Mouse (Mus musculus) layer of hippocampus, adult 2 months (tissue): Measurements from ENCODE around the gene Foxr1. TPM values are rescaled to one million over a fixed set of nuclear protein-coding genes. Genes with fewer than 3 reads are reported as not detected.
A peak's percentile ranks its signal among the peaks of the same experiment; 100 is the strongest.
"Not testable (repeated sequence)": the region's sequence is repeated elsewhere in the genome, so short reads cannot be mapped to it uniquely, and the experiment has no call there.

Source experiments
- DNase-seq, 2 experiments: peaks; one replicate each; pipeline ENCODE4 v3.0.0; 2022; ENCODE audit warnings: low spot score in 2 of 2
- H3K27ac ChIP-seq: fragments of 200-600 bp; 2 replicates; pipeline ENCODE4 v1.8.1; 2022
- H3K4me3 ChIP-seq: fragments of 200-600 bp; 2 replicates; pipeline ENCODE4 v1.8.1; 2022; ENCODE audit warnings: mild to moderate bottlenecking
- CTCF ChIP-seq: fragments of 200-600 bp; conservative IDR thresholded peaks from 2 replicates; pipeline ENCODE4 v1.8.1; 2022; ENCODE audit warnings: antibody characterized with exemption, mild to moderate bottlenecking, moderate library complexity
- total RNA-seq, 2 experiments: library from RNA; stranded (reverse); gene quantifications; 2 replicates each; pipeline ENCODE4 v1.2.3; 2021

Foxr1 gene
- total RNA-seq, 2 experiments from 2014 or later: not detected

DNA sequence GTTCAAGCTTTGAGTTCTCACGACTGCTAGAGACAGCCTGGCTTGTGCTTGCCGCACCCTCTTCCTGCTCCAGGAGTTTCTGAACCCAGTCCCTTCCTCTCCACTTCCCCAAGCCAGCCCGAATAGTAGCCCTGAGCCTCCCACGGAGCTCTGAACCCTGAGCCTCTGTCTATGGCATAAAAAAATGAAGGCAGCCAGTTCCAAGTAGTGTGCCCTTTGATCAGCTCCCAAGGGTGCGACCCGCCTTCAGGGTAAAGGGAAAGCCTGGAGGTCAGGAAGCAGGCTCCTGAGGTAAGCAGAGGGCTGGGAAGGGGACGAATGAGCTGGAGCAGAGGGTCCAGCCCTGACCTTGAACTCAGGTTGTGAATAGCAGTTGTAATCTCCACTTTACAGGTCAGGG, 27.3 kb upstream of the Foxr1 start:
- peak overlapping the region; percentile 72 for H3K27ac ChIP-seq
- H3K4me3 ChIP-seq: no peak overlapping the region
- no peak for TF ChIP-seq CTCF
- no peak for DNase-seq

DNA sequence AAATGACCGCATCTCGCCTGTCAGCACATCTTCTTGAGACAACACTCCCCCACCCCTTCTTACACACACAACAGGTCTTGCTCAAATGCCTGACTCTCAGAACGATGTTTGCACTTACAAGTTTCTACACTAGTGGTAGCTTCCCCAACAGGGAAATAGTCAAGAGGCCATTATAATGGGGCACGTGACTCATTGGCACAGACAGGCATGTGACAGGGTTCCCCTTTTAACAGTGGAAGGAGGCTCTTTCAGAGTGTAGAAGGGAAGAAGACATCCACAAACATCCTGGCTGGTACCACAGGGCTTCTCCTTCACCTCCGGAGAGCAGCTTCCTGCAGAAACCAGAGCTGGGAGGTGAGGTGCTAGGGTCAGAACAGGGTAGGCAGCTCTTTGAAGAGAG, 21.0 kb upstream of the Foxr1 start:
- no peak overlapping the region for H3K27ac ChIP-seq
- no peak for DNase-seq
- TF ChIP-seq CTCF: no peak
- H3K4me3 ChIP-seq: no peak overlapping the region

DNA sequence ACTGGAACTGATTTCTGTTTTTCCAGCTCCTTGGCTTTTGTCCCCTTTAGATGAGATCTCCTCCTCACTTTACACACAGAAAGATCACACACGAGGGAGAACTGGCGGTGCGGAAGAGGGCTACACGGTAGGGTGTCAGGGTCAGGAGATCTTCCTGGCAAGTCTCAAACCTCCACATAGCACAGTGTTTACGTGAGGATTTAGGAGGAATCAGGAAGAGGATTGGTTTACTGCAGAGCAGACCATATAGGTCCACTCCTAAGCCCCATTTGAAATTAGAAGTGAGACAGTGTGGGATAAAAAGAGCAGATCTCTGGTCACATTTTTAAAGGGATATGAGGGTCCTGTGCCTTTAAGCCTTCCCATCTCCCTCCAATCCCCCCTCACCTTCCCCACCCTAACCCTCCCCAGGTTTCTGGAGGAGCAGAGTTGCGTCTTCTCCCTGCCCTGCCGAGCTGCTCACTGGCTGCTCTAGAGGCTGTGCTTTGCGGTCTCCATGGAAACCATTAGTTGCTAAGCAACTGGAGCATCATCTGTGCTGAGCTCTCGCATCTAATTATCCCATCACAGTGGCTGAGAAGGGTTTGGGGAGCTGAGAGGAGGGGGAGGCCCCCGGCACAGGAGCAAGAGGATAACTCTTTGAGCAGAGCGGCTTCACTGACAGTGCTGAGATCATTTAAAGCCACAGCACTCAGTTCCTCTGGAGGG, 16.3 kb upstream of the Foxr1 start:
- Histone ChIP-seq H3K27ac (peak overlapping the region; percentile 90), H3K4me3 (peak overlapping the region; percentile 43)

DNA sequence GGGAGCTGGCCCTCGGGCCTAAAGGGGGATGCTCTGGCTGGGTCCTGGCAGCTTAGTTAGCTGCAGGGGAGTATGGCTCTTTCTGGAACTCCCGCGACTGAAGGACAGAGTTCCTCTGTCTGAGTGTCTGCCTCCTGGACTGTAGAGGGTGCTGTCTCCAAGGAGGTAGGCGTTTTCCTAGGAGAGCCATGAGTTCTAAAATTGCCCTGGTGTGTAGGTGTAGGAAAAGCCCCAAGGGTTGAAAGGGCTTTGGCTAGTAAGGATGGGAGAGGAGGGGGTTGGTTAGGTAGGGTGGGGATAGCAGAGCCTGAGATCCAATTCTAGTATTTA, 13.9 kb upstream of the Foxr1 start, which contains the start of gene Upk2:
TSS of gene Upk2 (minus strand) at position 86 of the 330 bp plus-strand sequence.
- Histone ChIP-seq H3K4me3 (no peak within 1 kb of the TSS), H3K27ac (no peak within 1 kb of the TSS)
- peak; percentile 67 for TF ChIP-seq CTCF
- no peak for DNase-seq

More for the DNA sequence above, 16.3 kb upstream of the Foxr1 start:
- peak; percentile 87 to 96 for DNase-seq
- no peak for TF ChIP-seq CTCF

DNA sequence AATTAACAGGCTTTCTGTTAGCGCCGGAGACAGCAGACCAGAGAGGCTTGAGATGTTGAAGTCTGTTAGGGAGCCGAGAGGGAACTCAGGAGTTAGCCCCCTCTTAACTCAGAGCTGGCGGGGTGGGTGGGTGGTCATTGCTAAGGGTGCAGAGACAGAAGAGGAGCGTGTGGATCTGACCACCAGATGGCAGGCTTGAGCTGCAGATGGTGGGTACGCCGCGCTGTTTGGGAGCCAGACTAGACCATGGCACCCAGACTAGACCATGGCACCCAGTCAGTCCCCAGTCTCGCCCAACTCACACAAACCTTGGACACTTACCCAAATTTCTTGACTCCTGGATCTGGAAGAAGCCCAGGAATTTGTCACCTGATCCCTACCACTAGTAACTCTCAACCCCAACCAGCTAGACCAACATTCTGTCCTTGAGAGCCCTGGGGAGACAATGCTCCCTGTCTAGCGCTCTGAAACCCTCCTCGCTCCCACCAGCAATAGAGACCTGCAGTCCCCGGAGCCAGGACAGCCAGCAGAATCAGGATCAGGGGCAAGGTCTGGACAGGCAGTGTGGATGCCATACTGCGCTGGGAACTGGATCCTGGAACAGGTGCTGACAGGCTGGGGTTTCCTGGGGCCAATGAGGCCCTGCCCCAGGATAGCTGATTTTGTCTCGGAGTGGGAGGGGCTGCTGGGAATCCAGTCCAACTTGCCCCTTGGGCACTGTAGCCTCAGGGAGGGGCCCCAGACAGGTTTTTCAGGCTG, 13.4 kb upstream of the Foxr1 start:
- DNase-seq: peak; percentile 62 to 94
- no peak overlapping the region for H3K27ac ChIP-seq
- TF ChIP-seq CTCF: peak; percentile 94
- no peak overlapping the region for H3K4me3 ChIP-seq

DNA sequence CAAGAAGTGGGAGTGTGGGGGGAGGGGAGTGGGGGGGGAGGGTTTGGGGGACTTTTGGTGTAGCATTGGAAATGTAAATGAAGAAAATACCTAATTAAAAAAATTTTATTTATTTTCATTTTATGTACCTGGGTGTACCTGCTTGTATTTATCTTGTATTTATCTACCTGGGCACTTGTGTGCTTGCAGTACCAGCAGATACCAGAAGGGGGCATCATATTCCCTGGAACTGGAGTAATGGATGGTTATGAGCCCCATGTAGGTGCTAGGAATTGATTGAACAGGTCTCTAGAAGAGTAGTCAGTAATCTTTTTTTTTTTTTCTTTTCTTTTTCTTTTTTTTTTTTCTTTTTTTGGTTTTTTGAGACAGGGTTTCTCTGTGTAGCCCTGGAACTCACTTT, 9.5 kb upstream of the Foxr1 start:
- no peak overlapping the region for H3K27ac ChIP-seq
- no peak overlapping the region for H3K4me3 ChIP-seq
- DNase-seq: no peak
- peak; percentile 70 for TF ChIP-seq CTCF

DNA sequence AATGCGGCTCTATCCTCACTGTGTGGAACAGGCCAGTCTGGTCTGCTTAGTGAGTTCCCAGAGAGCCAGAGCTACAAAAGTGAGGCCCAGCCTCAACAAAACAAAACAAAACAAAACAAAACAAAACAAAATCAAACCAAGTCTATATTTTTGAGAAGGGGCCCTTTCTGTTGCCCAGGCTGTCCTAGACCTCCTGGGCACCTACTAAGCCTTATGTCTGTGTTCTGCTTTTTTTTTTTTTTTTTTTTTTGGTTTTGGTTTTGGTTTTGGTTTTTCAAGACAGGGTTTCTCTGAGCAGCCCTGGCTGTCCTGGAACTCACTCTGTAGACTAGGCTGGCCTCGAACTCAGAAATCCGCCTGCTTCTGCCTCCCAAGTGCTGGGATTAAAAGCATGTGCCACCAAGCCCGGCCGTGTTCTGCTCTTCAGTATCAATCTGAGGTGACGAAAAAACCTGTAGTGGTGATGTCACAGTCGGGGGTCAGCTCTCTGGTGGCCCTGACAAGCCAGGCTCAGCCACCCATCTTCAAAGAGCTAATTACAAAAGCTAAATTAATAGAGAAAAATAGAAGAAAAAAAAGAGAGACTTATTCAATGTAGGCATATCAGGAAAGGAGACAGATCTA, 3.6 kb upstream of the Foxr1 start:
- H3K4me3 ChIP-seq, DNase-seq, H3K27ac ChIP-seq: not testable (repeated sequence)

DNA sequence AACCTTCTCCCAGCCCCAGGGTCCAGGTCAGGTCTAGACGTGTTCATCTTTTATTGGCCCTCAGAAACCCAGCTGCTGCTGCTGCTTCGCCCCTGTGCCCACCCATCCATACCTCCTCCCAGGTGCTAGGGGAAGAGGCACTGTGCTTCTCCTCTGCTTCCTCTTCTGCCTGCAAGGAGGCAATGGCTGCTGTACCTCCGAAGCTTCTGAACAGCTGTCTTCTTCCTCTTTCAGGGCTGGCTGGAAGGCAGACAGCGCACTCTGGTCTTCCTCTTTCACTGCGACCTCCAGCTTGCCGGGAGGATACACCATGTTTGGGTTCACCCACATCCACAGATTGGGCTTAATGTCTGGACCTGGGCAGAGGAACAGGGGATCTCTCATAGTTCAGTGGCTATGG, 5.2 kb downstream of the Foxr1 start:
- DNase-seq: no peak
- no peak overlapping the region for H3K27ac ChIP-seq
- no peak overlapping the region for H3K4me3 ChIP-seq
- TF ChIP-seq CTCF: no peak

DNA sequence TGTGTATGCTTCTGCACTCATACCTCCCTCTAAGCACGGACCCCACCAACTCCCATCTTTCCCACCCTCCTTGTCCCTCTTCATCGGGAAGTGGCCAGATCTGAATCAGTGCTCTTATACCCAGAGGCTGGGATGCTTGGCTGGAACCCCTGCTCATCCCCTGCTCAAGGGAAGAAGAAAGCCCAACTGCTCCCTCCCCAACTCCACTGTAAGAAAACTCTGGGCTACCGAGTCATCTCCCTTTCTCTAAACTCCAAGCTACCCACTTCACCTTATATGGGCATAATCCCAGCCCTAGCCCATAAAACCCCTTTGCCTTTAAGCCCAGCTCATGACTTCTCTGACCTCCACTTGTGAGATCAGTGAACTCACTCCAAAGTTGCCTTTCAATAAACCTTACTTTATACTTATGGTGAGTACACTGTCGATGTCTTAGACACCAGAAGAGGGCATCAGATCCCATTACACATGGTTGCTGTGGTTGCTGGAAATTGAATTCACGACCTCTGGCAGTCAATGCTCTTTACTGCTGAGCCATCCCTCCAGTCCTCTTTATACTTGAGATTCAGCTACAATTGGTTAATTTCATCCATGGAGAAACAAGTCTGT, 8.3 kb downstream of the Foxr1 start:
- Histone ChIP-seq H3K27ac (no peak overlapping the region), H3K4me3 (no peak overlapping the region)
- DNase-seq: no peak
- TF ChIP-seq CTCF: 0 out of 2 replicates have a peak, but pooled peaks have one; percentile 23

DNA sequence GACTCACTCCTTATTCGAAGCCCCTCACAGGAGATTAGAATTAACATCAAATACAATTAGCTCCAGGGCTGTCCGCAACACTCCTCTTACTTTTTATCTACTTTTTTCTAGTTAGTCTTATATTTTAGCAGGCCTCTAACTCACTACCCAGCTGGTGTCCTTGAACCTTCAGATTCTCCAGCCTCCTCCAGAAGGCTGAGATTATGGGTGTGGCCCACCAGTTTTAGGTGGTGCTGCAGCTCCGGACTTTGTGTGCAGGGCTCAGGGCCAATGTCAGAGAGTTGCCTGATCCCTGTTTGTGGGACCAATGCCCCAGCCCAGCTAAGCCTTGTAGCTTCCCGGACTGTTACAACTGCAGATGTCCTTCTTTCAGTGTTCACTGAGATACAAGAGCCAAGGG, 17.4 kb downstream of the Foxr1 start:
- Histone ChIP-seq H3K4me3 (no peak overlapping the region), H3K27ac (no peak overlapping the region)
- TF ChIP-seq CTCF: no peak
- no peak for DNase-seq

DNA sequence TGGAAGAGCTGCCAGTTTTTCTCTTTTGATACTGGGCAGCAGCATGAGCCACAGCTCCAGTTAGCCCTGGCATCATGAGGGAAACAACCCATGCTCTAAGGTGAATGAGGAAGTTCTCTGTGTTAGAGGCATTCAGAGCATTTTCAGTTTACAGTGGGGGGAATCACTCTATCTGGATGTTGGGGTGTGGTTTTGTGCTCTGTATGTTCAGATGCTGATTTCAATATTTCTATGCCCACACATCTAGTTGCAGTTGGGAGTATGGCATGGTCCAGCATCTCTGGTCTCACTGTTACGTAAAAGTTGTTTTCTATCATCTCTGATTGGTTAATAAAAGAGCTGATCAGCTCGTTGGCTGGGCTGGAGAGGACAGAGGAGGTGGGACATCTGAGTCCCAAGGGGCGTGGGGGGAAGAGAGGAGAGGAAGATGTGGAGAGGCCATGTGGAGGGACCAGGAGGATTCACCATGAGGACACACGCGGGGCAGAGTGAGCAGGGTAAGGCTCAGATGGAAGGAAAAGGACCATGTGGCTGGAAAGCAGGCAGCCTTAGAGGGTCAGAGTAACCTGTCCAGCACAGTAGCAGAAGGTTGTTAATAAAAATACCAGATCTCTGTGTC, 20.5 kb downstream of the Foxr1 start:
- DNase-seq: no peak
- no peak for TF ChIP-seq CTCF
- no peak overlapping the region for H3K4me3 ChIP-seq

DNA sequence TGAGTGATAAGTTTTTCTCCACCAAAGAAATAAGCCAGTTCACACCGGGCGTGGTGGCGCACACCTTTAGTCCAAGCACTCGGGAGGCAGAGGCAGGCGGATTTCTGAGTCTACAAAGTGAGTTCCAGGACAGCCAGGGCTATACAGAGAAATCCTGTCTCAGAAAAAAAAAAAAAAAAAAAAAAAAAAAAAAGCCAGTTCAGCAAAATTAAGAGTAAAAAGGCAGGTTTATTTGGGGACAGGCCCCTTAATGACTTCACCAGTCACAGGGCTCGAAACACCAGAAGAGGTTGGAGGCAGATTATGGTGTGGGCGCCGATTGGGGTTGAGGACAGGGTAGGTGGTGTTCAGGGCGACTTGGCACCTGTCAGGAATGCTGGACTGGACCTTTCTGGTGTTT, 21.2 kb downstream of the Foxr1 start:
- H3K27ac ChIP-seq, DNase-seq, H3K4me3 ChIP-seq: not testable (repeated sequence)

More for the DNA sequence above, 20.5 kb downstream of the Foxr1 start:
- H3K27ac ChIP-seq: no peak overlapping the region
